Mouse (Mus musculus): ENCODE results near the gene Apobec4. TPM values are rescaled to one million over a fixed set of nuclear protein-coding genes. Genes with fewer than 3 reads are reported as not detected.

Apobec4 gene
- 0.25 and 0.39 TPM in 2 replicates for polyA plus RNA-seq (2015; fragmentation: Nextera tagmentation; extraction: Ambion mirVana)

- Histone ChIP-seq H3K4me2 (ENCODE audit: low read depth, low read length) (no peak within 1 kb of the TSS), H3K9ac (ENCODE audit: low read length) (no peak within 1 kb of the TSS), H3K4me1 (replicated peaks; ENCODE audit: control insufficient read depth, insufficient read depth, low read length) (0 out of 2 replicates have a peak, but pooled peaks cover 2% of the 10 kb centered on the region), H3K27me3 (ENCODE audit: control insufficient read depth, insufficient read depth, low read depth, low read length) (no peaks in the 10 kb centered on the region), H3K4me3 (ENCODE audit: low read length) (no peak within 1 kb of the TSS), H3K36me3 (ENCODE audit: control insufficient read depth, insufficient read depth, low read length) (no peaks in the 10 kb centered on the region), H3K27ac (ENCODE audit: low read length) (no peak within 1 kb of the TSS), H3K9me3 (ENCODE audit: control insufficient read depth, low read length) (no peaks in the 10 kb centered on the region)
- WGBS, result 65% methylated on average over 13 of the region's 13 CpGs
- no peak for ATAC-seq (ENCODE audit: low read depth)
These were observed at the start of gene Apobec4 for GRCm38 (mm10) chr1:152750312-152750965. Gene Apobec4, plus strand, starts transcription at chr1:152750551.

- Histone ChIP-seq H3K9ac (ENCODE audit: low read length) (no peak overlapping the region), H3K4me3 (ENCODE audit: low read length) (no peak overlapping the region), H3K36me3 (ENCODE audit: control insufficient read depth, insufficient read depth, low read length) (no peaks in the 10 kb centered on the region), H3K9me3 (ENCODE audit: control insufficient read depth, low read length) (no peaks in the 10 kb centered on the region), H3K27me3 (ENCODE audit: control insufficient read depth, insufficient read depth, low read depth, low read length) (no peaks in the 10 kb centered on the region), H3K4me1 (replicated peaks; ENCODE audit: control insufficient read depth, insufficient read depth, low read length) (peaks cover 6% of the 10 kb centered on the region), H3K27ac (ENCODE audit: low read length) (no peak overlapping the region), H3K4me2 (ENCODE audit: low read depth, low read length) (no peak overlapping the region)
- 71% methylated on average over 5 of the region's 5 CpGs for WGBS
- no peak for ATAC-seq (ENCODE audit: low read depth)
These were observed 49.3 kb upstream of the Apobec4 start for GRCm38 (mm10) chr1:152701066-152701465.

GRCm38 (mm10) chr1:152702920-152703319 is 47.4 kb upstream of the Apobec4 start:
- Histone ChIP-seq H3K36me3 (ENCODE audit: control insufficient read depth, insufficient read depth, low read length) (no peaks in the 10 kb centered on the region), H3K4me3 (ENCODE audit: low read length) (no peak overlapping the region), H3K4me2 (ENCODE audit: low read depth, low read length) (no peak overlapping the region), H3K27me3 (ENCODE audit: control insufficient read depth, insufficient read depth, low read depth, low read length) (no peaks in the 10 kb centered on the region), H3K9ac (ENCODE audit: low read length) (no peak overlapping the region), H3K27ac (ENCODE audit: low read length) (no peak overlapping the region), H3K9me3 (ENCODE audit: control insufficient read depth, low read length) (no peaks in the 10 kb centered on the region), H3K4me1 (replicated peaks; ENCODE audit: control insufficient read depth, insufficient read depth, low read length) (peaks cover 6% of the 10 kb centered on the region)
- ATAC-seq (ENCODE audit: low read depth), result peak; percentile 47
- whole genome bisulfite sequencing, result 42% methylated on average over 6 of the region's 6 CpGs

GRCm38 (mm10) chr1:152703941-152704340 is 46.4 kb upstream of the Apobec4 start:
- Histone ChIP-seq H3K4me3 (ENCODE audit: low read length) (no peak overlapping the region), H3K9me3 (ENCODE audit: control insufficient read depth, low read length) (no peaks in the 10 kb centered on the region), H3K27me3 (ENCODE audit: control insufficient read depth, insufficient read depth, low read depth, low read length) (no peaks in the 10 kb centered on the region), H3K4me2 (ENCODE audit: low read depth, low read length) (no peak overlapping the region), H3K27ac (ENCODE audit: low read length) (no peak overlapping the region), H3K36me3 (ENCODE audit: control insufficient read depth, insufficient read depth, low read length) (no peaks in the 10 kb centered on the region), H3K9ac (ENCODE audit: low read length) (no peak overlapping the region), H3K4me1 (replicated peaks; ENCODE audit: control insufficient read depth, insufficient read depth, low read length) (peaks cover 6% of the 10 kb centered on the region)
- 27% methylated on average over 6 of the region's 6 CpGs for WGBS
- no peak for ATAC-seq (ENCODE audit: low read depth)

GRCm38 (mm10) chr1:152707560-152707959 is 42.8 kb upstream of the Apobec4 start:
- H3K9ac ChIP-seq (ENCODE audit: low read length), result no peak overlapping the region
- no peak; the same call in 1 of the 2 replicates for ATAC-seq (ENCODE audit: low read depth)
- H3K36me3 ChIP-seq (ENCODE audit: control insufficient read depth, insufficient read depth, low read length), result no peaks in the 10 kb centered on the region
- 73% methylated on average over 2 of the region's 2 CpGs for WGBS
- no peaks in the 10 kb centered on the region for H3K27me3 ChIP-seq (ENCODE audit: control insufficient read depth, insufficient read depth, low read depth, low read length)
- H3K4me3 ChIP-seq (ENCODE audit: low read length), result no peak overlapping the region
- H3K27ac ChIP-seq (ENCODE audit: low read length), result no peak overlapping the region
- no peak overlapping the region for H3K4me2 ChIP-seq (ENCODE audit: low read depth, low read length)
- H3K9me3 ChIP-seq (ENCODE audit: control insufficient read depth, low read length), result no peaks in the 10 kb centered on the region
- peaks cover 6% of the 10 kb centered on the region for H3K4me1 ChIP-seq (replicated peaks; ENCODE audit: control insufficient read depth, insufficient read depth, low read length)

GRCm38 (mm10) chr1:152711037-152711436 is 39.3 kb upstream of the Apobec4 start:
- Histone ChIP-seq H3K27me3 (ENCODE audit: control insufficient read depth, insufficient read depth, low read depth, low read length) (no peaks in the 10 kb centered on the region), H3K4me1 (replicated peaks; ENCODE audit: control insufficient read depth, insufficient read depth, low read length) (no peaks in the 10 kb centered on the region), H3K36me3 (ENCODE audit: control insufficient read depth, insufficient read depth, low read length) (no peaks in the 10 kb centered on the region), H3K9me3 (ENCODE audit: control insufficient read depth, low read length) (no peaks in the 10 kb centered on the region), H3K4me3 (ENCODE audit: low read length) (no peak overlapping the region), H3K4me2 (ENCODE audit: low read depth, low read length) (no peak overlapping the region), H3K9ac (ENCODE audit: low read length) (no peak overlapping the region), H3K27ac (ENCODE audit: low read length) (no peak overlapping the region)
- ATAC-seq (ENCODE audit: low read depth), result no peak
- 89% methylated on average over 4 of the region's 4 CpGs for WGBS

- peaks cover 3% of the 10 kb centered on the region; the same call in 1 of the 2 replicates for H3K4me1 ChIP-seq (replicated peaks; ENCODE audit: control insufficient read depth, insufficient read depth, low read length)
- no peak overlapping the region for H3K9ac ChIP-seq (ENCODE audit: low read length)
- no peak for ATAC-seq (ENCODE audit: low read depth)
- no peak overlapping the region for H3K4me2 ChIP-seq (ENCODE audit: low read depth, low read length)
- no peaks in the 10 kb centered on the region for H3K36me3 ChIP-seq (ENCODE audit: control insufficient read depth, insufficient read depth, low read length)
- no peak overlapping the region for H3K27ac ChIP-seq (ENCODE audit: low read length)
- H3K9me3 ChIP-seq (ENCODE audit: control insufficient read depth, low read length), result no peaks in the 10 kb centered on the region
- WGBS, result 84% methylated on average over 4 of the region's 4 CpGs
- no peak overlapping the region for H3K4me3 ChIP-seq (ENCODE audit: low read length)
- H3K27me3 ChIP-seq (ENCODE audit: control insufficient read depth, insufficient read depth, low read depth, low read length), result no peaks in the 10 kb centered on the region
These were observed 36.4 kb upstream of the Apobec4 start for GRCm38 (mm10) chr1:152713924-152714323.

- H3K9me3 ChIP-seq (ENCODE audit: control insufficient read depth, low read length), result no peaks in the 10 kb centered on the region
- no peak for ATAC-seq (ENCODE audit: low read depth)
- 85% methylated on average over 3 of the region's 3 CpGs for WGBS
- H3K9ac ChIP-seq (ENCODE audit: low read length), result no peak overlapping the region
- no peak overlapping the region for H3K4me3 ChIP-seq (ENCODE audit: low read length)
- H3K27me3 ChIP-seq (ENCODE audit: control insufficient read depth, insufficient read depth, low read depth, low read length), result no peaks in the 10 kb centered on the region
- H3K4me2 ChIP-seq (ENCODE audit: low read depth, low read length), result no peak overlapping the region
- H3K27ac ChIP-seq (ENCODE audit: low read length), result no peak overlapping the region
- no peaks in the 10 kb centered on the region for H3K36me3 ChIP-seq (ENCODE audit: control insufficient read depth, insufficient read depth, low read length)
- H3K4me1 ChIP-seq (replicated peaks; ENCODE audit: control insufficient read depth, insufficient read depth, low read length), result peaks cover 3% of the 10 kb centered on the region; the same call in 1 of the 2 replicates
These were observed 35.9 kb upstream of the Apobec4 start for GRCm38 (mm10) chr1:152714405-152714804.

- no peak overlapping the region for H3K9ac ChIP-seq (ENCODE audit: low read length)
- peak overlapping the region; percentile 21 for H3K27ac ChIP-seq (ENCODE audit: low read length)
- no peaks in the 10 kb centered on the region for H3K27me3 ChIP-seq (ENCODE audit: control insufficient read depth, insufficient read depth, low read depth, low read length)
- H3K4me1 ChIP-seq (replicated peaks; ENCODE audit: control insufficient read depth, insufficient read depth, low read length), result peaks cover 3% of the 10 kb centered on the region; the same call in 1 of the 2 replicates
- H3K36me3 ChIP-seq (ENCODE audit: control insufficient read depth, insufficient read depth, low read length), result no peaks in the 10 kb centered on the region
- peak; percentile 60 for ATAC-seq (ENCODE audit: low read depth)
- H3K4me2 ChIP-seq (ENCODE audit: low read depth, low read length), result no peak overlapping the region
- WGBS, result 50% methylated on average over 1 of the region's 1 CpGs
- H3K9me3 ChIP-seq (ENCODE audit: control insufficient read depth, low read length), result no peaks in the 10 kb centered on the region
- no peak overlapping the region for H3K4me3 ChIP-seq (ENCODE audit: low read length)
These were observed 33.0 kb upstream of the Apobec4 start for GRCm38 (mm10) chr1:152717329-152717728.
